Mouse (Mus musculus) MEL (cell line): ENCODE data around the gene Pcnt. TPM values are rescaled to one million over a fixed set of nuclear protein-coding genes. Genes with fewer than 3 reads are reported as not detected.
A peak's percentile ranks its signal among the peaks of the same experiment; 100 is the strongest.

Experiments used
- DNase-seq: peaks from one replicate; pipeline ENCODE4 v3.0.0; 2011; ENCODE audit warnings: low read depth, low spot score
- H3K27ac ChIP-seq: 2 replicates; pipeline ENCODE4 v1.5.1; 2012; ENCODE audit warnings: low read depth, mild to moderate bottlenecking, control low read depth, low read length, moderate library complexity; ENCODE audit not compliant: control insufficient read depth
- H3K27me3 ChIP-seq, 2 experiments: fragments of 150-350 bp in 1 of 2; sonication (generic) in 1 of 2; 2 replicates each; pipeline ENCODE4 v1.6.1; 2012; ENCODE audit warnings: low read length in 2 of 2, mild to moderate bottlenecking in 2 of 2, improper control_type of control experiment in 1 of 2, moderate library complexity in 1 of 2; ENCODE audit not compliant: insufficient read depth in 2 of 2, control insufficient read depth in 1 of 2
- H3K36me3 ChIP-seq, 2 experiments: 2 replicates each; pipeline ENCODE4 v1.6.1; 2012 to 2014; ENCODE audit warnings: low read length in 2 of 2, improper control_type of control experiment in 1 of 2, inconsistent platforms in 1 of 2, mild to moderate bottlenecking in 1 of 2; ENCODE audit not compliant: insufficient read depth in 2 of 2, control insufficient read depth in 1 of 2
- H3K4me1 ChIP-seq, 2 experiments: fragments of 150-350 bp in 1 of 2; sonication (generic) in 1 of 2; 2 replicates each; pipeline ENCODE4 v1.6.1; 2012; ENCODE audit warnings: low read length in 2 of 2, improper control_type of control experiment in 1 of 2, mild to moderate bottlenecking in 1 of 2; ENCODE audit not compliant: insufficient read depth in 2 of 2, control insufficient read depth in 1 of 2
- H3K4me3 ChIP-seq, 2 experiments: fragments of 150-350 bp in 1 of 2; sonication (generic) in 1 of 2; 2 replicates each; pipeline ENCODE4 v1.5.1; 2012; ENCODE audit warnings: low read depth in 2 of 2, low read length in 2 of 2, mild to moderate bottlenecking in 2 of 2, moderate library complexity in 2 of 2, control low read depth in 1 of 2, improper control_type of control experiment in 1 of 2; ENCODE audit not compliant: control insufficient read depth in 1 of 2, insufficient read depth in 1 of 2
- H3K79me2 ChIP-seq: 2 replicates; pipeline ENCODE4 v1.6.1; 2012; ENCODE audit warnings: mild to moderate bottlenecking, low read length, moderate library complexity; ENCODE audit not compliant: control insufficient read depth, poor library complexity, insufficient read depth
- H3K9ac ChIP-seq: 2 replicates; pipeline ENCODE4 v1.6.1; 2012; ENCODE audit warnings: low read depth, mild to moderate bottlenecking, control low read depth, low read length, moderate library complexity; ENCODE audit not compliant: control insufficient read depth, poor library complexity, severe bottlenecking
- H3K9me3 ChIP-seq: fragments of 150-350 bp; sonication (generic); replicated peaks from 2 replicates; pipeline ENCODE4 v1.6.1; 2012; ENCODE audit warnings: mild to moderate bottlenecking, low read length, improper control_type of control experiment, moderate library complexity; ENCODE audit not compliant: insufficient read depth
- CHD1 ChIP-seq: IDR thresholded peaks from 2 replicates; pipeline ENCODE4 v1.6.1; 2012; ENCODE audit warnings: low read depth, mild to moderate bottlenecking, inconsistent platforms, low read length, improper control_type of control experiment
- CHD2 ChIP-seq: IDR thresholded peaks from 2 replicates; pipeline ENCODE4 v1.6.1; 2011; ENCODE audit warnings: low read length, improper control_type of control experiment
- CTCF ChIP-seq, 3 experiments: IDR thresholded peaks in 2 of 3; conservative IDR thresholded peaks in 1 of 3; 2 replicates each; pipeline ENCODE4 v1.5.1; 2011 to 2012; ENCODE audit warnings: low read length in 3 of 3, low read depth in 2 of 3, mild to moderate bottlenecking in 2 of 3, improper control_type of control experiment in 1 of 3, inconsistent platforms in 1 of 3, mixed read lengths in 1 of 3, moderate library complexity in 1 of 3; ENCODE audit not compliant: control insufficient read depth in 1 of 3, insufficient read depth in 1 of 3, poor library complexity in 1 of 3, severe bottlenecking in 1 of 3
- ETS1 ChIP-seq: IDR thresholded peaks from 2 replicates; pipeline ENCODE4 v1.6.1; 2012; ENCODE audit warnings: low read depth, mild to moderate bottlenecking, inconsistent platforms, low read length, improper control_type of control experiment, moderate library complexity
- GABPA ChIP-seq: IDR thresholded peaks from 2 replicates; pipeline ENCODE4 v1.6.1; 2012; ENCODE audit warnings: low read depth, mild to moderate bottlenecking, inconsistent platforms, low read length, improper control_type of control experiment, moderate library complexity
- HCFC1 ChIP-seq: IDR thresholded peaks from 2 replicates; pipeline ENCODE4 v1.6.1; 2012; ENCODE audit warnings: low read depth, mild to moderate bottlenecking, inconsistent platforms, low read length, improper control_type of control experiment, moderate library complexity
- JUND ChIP-seq: IDR thresholded peaks from 2 replicates; pipeline ENCODE4 v1.6.1; 2011; ENCODE audit warnings: low read depth, mild to moderate bottlenecking, improper control_type of control experiment, low read length
- MAFK ChIP-seq: IDR thresholded peaks from 2 replicates; pipeline ENCODE4 v1.6.1; 2011; ENCODE audit warnings: low read depth, mild to moderate bottlenecking, low read length, improper control_type of control experiment, borderline replicate concordance
- MEF2A ChIP-seq: IDR thresholded peaks from 2 replicates; pipeline ENCODE4 v1.6.1; 2014; ENCODE audit warnings: low read depth, mild to moderate bottlenecking, inconsistent platforms, low read length, improper control_type of control experiment; ENCODE audit not compliant: poor library complexity, insufficient replicate concordance, severe bottlenecking; ENCODE audit errors: extremely low read depth
- MXI1 ChIP-seq: IDR thresholded peaks from 2 replicates; pipeline ENCODE4 v1.6.1; 2011; ENCODE audit warnings: mild to moderate bottlenecking, low read depth, low read length, improper control_type of control experiment
- NRF1 ChIP-seq: IDR thresholded peaks from 2 replicates; pipeline ENCODE4 v1.6.1; 2014; ENCODE audit warnings: low read depth, mild to moderate bottlenecking, inconsistent platforms, low read length, improper control_type of control experiment, moderate library complexity; ENCODE audit not compliant: poor library complexity, insufficient read depth, severe bottlenecking
- POLR2A ChIP-seq, 2 experiments: IDR thresholded peaks; 2 replicates each; pipeline ENCODE4 v1.6.1; 2011 to 2012; ENCODE audit warnings: low read length in 2 of 2, mild to moderate bottlenecking in 2 of 2, control low read depth in 1 of 2, improper control_type of control experiment in 1 of 2, low read depth in 1 of 2, moderate library complexity in 1 of 2; ENCODE audit not compliant: control insufficient read depth in 1 of 2, insufficient read depth in 1 of 2, poor library complexity in 1 of 2
- POLR2AphosphoS5 ChIP-seq: IDR thresholded peaks from 2 replicates; pipeline ENCODE4 v1.6.1; 2012; ENCODE audit warnings: low read depth, borderline replicate concordance, mild to moderate bottlenecking, inconsistent platforms, low read length, moderate library complexity, mixed read lengths
- RAD21 ChIP-seq: IDR thresholded peaks from 2 replicates; pipeline ENCODE4 v1.6.1; 2011; ENCODE audit warnings: mild to moderate bottlenecking, low read depth, low read length, improper control_type of control experiment
- SIN3A ChIP-seq: IDR thresholded peaks from 2 replicates; pipeline ENCODE4 v1.6.1; 2012; ENCODE audit warnings: low read length, improper control_type of control experiment, inconsistent platforms
- SMC3 ChIP-seq: IDR thresholded peaks from 2 replicates; pipeline ENCODE4 v1.6.1; 2011; ENCODE audit warnings: low read depth, low read length, improper control_type of control experiment
- TBP ChIP-seq: IDR thresholded peaks from 2 replicates; pipeline ENCODE4 v1.8.0; 2011; ENCODE audit warnings: low read depth, low read length, improper control_type of control experiment
- UBTF ChIP-seq: IDR thresholded peaks from 2 replicates; pipeline ENCODE4 v1.6.1; 2012; ENCODE audit warnings: low read depth, mild to moderate bottlenecking, inconsistent platforms, low read length, improper control_type of control experiment, moderate library complexity, borderline replicate concordance; ENCODE audit not compliant: insufficient read depth
- USF2 ChIP-seq, 2 experiments: IDR thresholded peaks; 2 replicates each; pipeline ENCODE4 v1.6.1; 2011 to 2012; ENCODE audit warnings: improper control_type of control experiment in 2 of 2, low read length in 2 of 2, borderline replicate concordance in 1 of 2, inconsistent platforms in 1 of 2, low read depth in 1 of 2, mild to moderate bottlenecking in 1 of 2; ENCODE audit not compliant: insufficient read depth in 1 of 2
- ZC3H11A ChIP-seq: IDR thresholded peaks from 2 replicates; pipeline ENCODE4 v1.6.1; 2012; ENCODE audit warnings: low read depth, mild to moderate bottlenecking, inconsistent platforms, low read length, improper control_type of control experiment
- ZKSCAN1 ChIP-seq: IDR thresholded peaks from 2 replicates; pipeline ENCODE4 v1.6.1; 2012; ENCODE audit warnings: low read depth, mild to moderate bottlenecking, inconsistent platforms, low read length, improper control_type of control experiment, moderate library complexity
- ZMIZ1 ChIP-seq: IDR thresholded peaks from 2 replicates; pipeline ENCODE4 v1.6.1; 2012; ENCODE audit warnings: low read depth, mild to moderate bottlenecking, inconsistent platforms, low read length, improper control_type of control experiment, moderate library complexity
- ZNF384 ChIP-seq: IDR thresholded peaks from 2 replicates; pipeline ENCODE4 v1.6.1; 2012; ENCODE audit warnings: low read depth, mild to moderate bottlenecking, inconsistent platforms, low read length, improper control_type of control experiment
- polyA plus RNA-seq, 2 experiments: library from polyadenylated mRNA; stranded (reverse) in 1 of 2; unstranded in 1 of 2; fragments of >175 nt in 1 of 2; fragments of >200 nt in 1 of 2; gene quantifications; 2 replicates each; pipeline versions ENCODE4 v1.2.1 to v1.2.4; 2012; ENCODE audit warnings: low replicate concordance in 2 of 2, low read depth in 1 of 2; ENCODE audit not compliant: insufficient read length in 2 of 2, insufficient read depth in 1 of 2, missing spikeins in 1 of 2
- total RNA-seq: library from RNA; depleted of rRNA; stranded (reverse); fragments of 300-350 nt; gene quantifications from 2 replicates; pipeline ENCODE4 v1.2.3, GENCODE M21; 2012

Pcnt gene
- total and polyA plus RNA-seq, 3 experiments: 30.7 to 51.3 (median 36.4) TPM

DNA sequence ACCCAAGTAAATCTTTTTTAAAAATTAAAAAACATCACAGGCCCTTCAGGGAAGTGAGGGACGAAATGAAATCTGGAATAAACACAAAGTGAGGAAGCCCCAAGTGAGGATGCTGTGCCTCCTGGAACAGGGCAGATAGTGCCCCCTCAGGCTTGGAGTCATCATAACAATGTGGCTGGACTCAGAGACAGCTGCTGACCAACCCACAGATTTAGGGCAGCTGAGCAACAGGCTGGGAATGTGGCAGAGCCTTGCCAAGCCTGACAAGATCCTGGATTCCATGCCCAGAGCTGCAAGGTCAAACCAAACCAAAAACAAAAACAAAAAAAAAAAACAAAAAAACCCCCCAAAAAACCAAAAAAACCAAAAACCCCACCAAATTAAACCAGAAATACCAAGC lies 18.7 kb upstream of the Pcnt start:
- no peaks in the 10 kb centered on the region for H3K4me1 ChIP-seq
- no peak overlapping the region for H3K9ac ChIP-seq
- no peak for TF ChIP-seq SIN3A
- TF ChIP-seq SMC3: no peak
- no peaks in the 10 kb centered on the region for H3K79me2 ChIP-seq
- no peaks in the 10 kb centered on the region for H3K36me3 ChIP-seq
- H3K27me3 ChIP-seq: no peaks in the 10 kb centered on the region
- no peak overlapping the region for H3K27ac ChIP-seq
- H3K4me3 ChIP-seq: no peak overlapping the region
- H3K9me3 ChIP-seq: no peaks in the 10 kb centered on the region
- no peak for DNase-seq

GRCm38 (mm10) chr10:76455289-76455688 lies 12.7 kb upstream of the Pcnt start:
- Histone ChIP-seq H3K36me3 (no peaks in the 10 kb centered on the region), H3K9me3 (no peaks in the 10 kb centered on the region), H3K9ac (no peak overlapping the region), H3K27ac (no peak overlapping the region), H3K27me3 (no peaks in the 10 kb centered on the region), H3K79me2 (no peaks in the 10 kb centered on the region), H3K4me1 (no peaks in the 10 kb centered on the region; a peak in 2 of 4 replicates), H3K4me3 (no peak overlapping the region)
- TF ChIP-seq CTCF (IDR thresholded peaks at IDR 0.05 in 2 of 3, conservative IDR thresholded peaks at IDR 0.05 in 1 of 3; ENCODE audit: control insufficient read depth in 1 of 3, insufficient read depth in 1 of 3, low read depth in 2 of 3, low read length in 3 of 3, poor library complexity in 1 of 3, severe bottlenecking in 1 of 3): peak; percentile 81 to 84 (median 83)
- no peak for TF ChIP-seq ZNF384
- TF ChIP-seq POLR2AphosphoS5: no peak
- TF ChIP-seq SMC3: peak; percentile 89
- TF ChIP-seq RAD21: peak; percentile 63
- peak; percentile 48; the same call in 1 of the 2 replicates for TF ChIP-seq ZC3H11A
- no peak for TF ChIP-seq ETS1
- no peak for TF ChIP-seq POLR2A (IDR thresholded peaks at IDR 0.05; ENCODE audit: control insufficient read depth in 1 of 2, insufficient read depth in 1 of 2, low read depth in 1 of 2, low read length in 2 of 2, poor library complexity in 1 of 2)
- peak; percentile 77 for DNase-seq

DNA sequence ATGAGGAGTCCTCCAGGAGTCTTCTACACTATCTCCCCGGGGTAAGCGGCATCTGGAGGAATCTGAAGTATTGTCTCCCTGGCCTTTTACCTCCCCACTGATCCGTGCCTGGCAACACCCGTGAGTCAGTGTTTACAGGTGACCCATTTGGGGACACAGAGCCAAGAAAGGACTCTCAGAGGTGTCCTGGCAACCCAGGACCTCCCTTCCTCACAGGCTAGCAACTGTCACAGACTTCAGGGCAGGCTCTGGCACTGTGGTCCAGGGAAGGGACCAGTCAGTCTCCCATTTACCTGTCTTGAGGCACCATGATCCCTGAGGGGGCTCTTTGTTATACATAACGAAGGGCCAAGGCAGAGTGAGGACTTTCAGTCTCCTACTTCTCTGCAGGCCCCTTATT lies 6.3 kb upstream of the Pcnt start, which contains the start of gene 2610028H24Rik:
2610028H24Rik (plus strand) TSS at position 231 of the 400 bp plus-strand sequence.
- no peaks in the 10 kb centered on the region for H3K9me3 ChIP-seq
- TF ChIP-seq GABPA (no peak), HCFC1 (no peak), CHD2 (no peak), ZMIZ1 (no peak), SMC3 (no peak), USF2 (IDR thresholded peaks at IDR 0.05; ENCODE audit: borderline replicate concordance in 1 of 2, insufficient read depth in 1 of 2, low read depth in 1 of 2, low read length in 2 of 2) (no peak), UBTF (no peak), TBP (no peak), MEF2A (no peak), MXI1 (no peak), ZKSCAN1 (no peak), CTCF (IDR thresholded peaks at IDR 0.05 in 2 of 3, conservative IDR thresholded peaks at IDR 0.05 in 1 of 3; ENCODE audit: control insufficient read depth in 1 of 3, insufficient read depth in 1 of 3, low read depth in 2 of 3, low read length in 3 of 3, poor library complexity in 1 of 3, severe bottlenecking in 1 of 3) (no peak), CHD1 (no peak), NRF1 (no peak), RAD21 (no peak), MAFK (no peak), JUND (no peak), SIN3A (no peak)
- no peak within 1 kb of the TSS for H3K4me3 ChIP-seq
- H3K4me1 ChIP-seq: peaks cover 11 to 25% of the 10 kb centered on the region in 2 experiments
- H3K27me3 ChIP-seq: no peaks in the 10 kb centered on the region
- H3K9ac ChIP-seq: no peak within 1 kb of the TSS
- DNase-seq: no peak
- peaks cover 0 to 26% of the 10 kb centered on the region in 2 experiments; a peak in 2 of 4 replicates for H3K36me3 ChIP-seq
- H3K79me2 ChIP-seq: no peaks in the 10 kb centered on the region
- no peak within 1 kb of the TSS for H3K27ac ChIP-seq
